Mouse (Mus musculus) neural tube, embryonic 15.5 days (tissue): Measurements from ENCODE around the gene Plcb4. TPM values are rescaled to one million over a fixed set of nuclear protein-coding genes. Genes with fewer than 3 reads are reported as not detected.
A peak's percentile ranks its signal among the peaks of the same experiment; 100 is the strongest.

ENCODE experiments used
- ATAC-seq: fragments of 200-750 bp; cut with Nextera tagmentation; 2 replicates; pipeline ENCODE4 v1.8.0; 2017; ENCODE audit warnings: mild to moderate bottlenecking, moderate TSS enrichment, moderate library complexity; ENCODE audit not compliant: low FRiP score
- H3K27ac ChIP-seq: fragments of 300-500 bp; sonication (generic); replicated peaks from 2 replicates; pipeline ENCODE4 v1.5.1; 2015; ENCODE audit warnings: mild to moderate bottlenecking, inconsistent platforms
- H3K27me3 ChIP-seq: fragments of 300-500 bp; sonication (generic); replicated peaks from 2 replicates; pipeline ENCODE4 v1.6.1; 2015; ENCODE audit warnings: inconsistent platforms
- H3K36me3 ChIP-seq: fragments of 300-500 bp; sonication (generic); 2 replicates; pipeline ENCODE4 v1.6.1; 2015; ENCODE audit warnings: inconsistent platforms
- H3K4me1 ChIP-seq: fragments of 300-500 bp; sonication (generic); 2 replicates; pipeline ENCODE4 v1.6.1; 2015; ENCODE audit warnings: inconsistent platforms
- H3K4me2 ChIP-seq: fragments of 300-500 bp; sonication (generic); 2 replicates; pipeline ENCODE4 v1.6.1; 2015; ENCODE audit warnings: inconsistent platforms, mild to moderate bottlenecking, moderate library complexity
- H3K4me3 ChIP-seq: fragments of 300-500 bp; sonication (generic); replicated peaks from 2 replicates; pipeline ENCODE4 v1.5.1; 2015; ENCODE audit warnings: mild to moderate bottlenecking, inconsistent platforms
- H3K9ac ChIP-seq: fragments of 300-500 bp; sonication (generic); replicated peaks from 2 replicates; pipeline ENCODE4 v1.6.1; 2015; ENCODE audit warnings: mild to moderate bottlenecking, inconsistent platforms
- H3K9me3 ChIP-seq: fragments of 300-500 bp; sonication (generic); replicated peaks from 2 replicates; pipeline ENCODE4 v1.6.1; 2016; ENCODE audit warnings: inconsistent platforms
- WGBS: fragments of 180-500 bp; shearing (Covaris S2); methylation state at CpG from one replicate; pipeline ENCODE4 v1.1.7; 2015; ENCODE audit warnings: mixed read lengths; 5-methylcytosine and 5-hydroxymethylcytosine counted together
- polyA plus RNA-seq: library from polyadenylated mRNA; unstranded; fragments of >200 nt; fragmentation: Nextera tagmentation; extraction: Ambion mirVana; gene quantifications from 2 replicates; pipeline ENCODE4 v1.2.1, GENCODE M21; 2015

Plcb4 gene
- polyA plus RNA-seq, 1 experiment from 2014 or later: 35.5 TPM

GRCm38 (mm10) chr2:135650885-135651284 is 7.9 kb upstream of the Plcb4 start:
- no peak overlapping the region for H3K4me3 ChIP-seq
- no peaks in the 10 kb centered on the region for H3K4me1 ChIP-seq
- H3K36me3 ChIP-seq: no peaks in the 10 kb centered on the region
- no peak overlapping the region for H3K9ac ChIP-seq
- 91% methylated on average over 3 of the region's 3 CpGs for WGBS
- ATAC-seq: no peak
- H3K27ac ChIP-seq: no peak overlapping the region
- no peaks in the 10 kb centered on the region for H3K9me3 ChIP-seq
- no peak overlapping the region for H3K4me2 ChIP-seq
- H3K27me3 ChIP-seq: no peaks in the 10 kb centered on the region

GRCm38 (mm10) chr2:135652040-135652439 is 6.8 kb upstream of the Plcb4 start:
- no peak for ATAC-seq
- 90% methylated on average over 6 of the region's 6 CpGs for WGBS
- no peak overlapping the region for H3K27ac ChIP-seq

GRCm38 (mm10) chr2:135652451-135652850 is 6.4 kb upstream of the Plcb4 start:
- H3K27me3 ChIP-seq: no peaks in the 10 kb centered on the region
- H3K9me3 ChIP-seq: no peaks in the 10 kb centered on the region
- no peaks in the 10 kb centered on the region for H3K36me3 ChIP-seq
- H3K4me1 ChIP-seq: no peaks in the 10 kb centered on the region
- no peak overlapping the region for H3K27ac ChIP-seq
- no peak for ATAC-seq
- no peak overlapping the region for H3K4me2 ChIP-seq
- no peak overlapping the region for H3K4me3 ChIP-seq
- WGBS: 85% methylated on average over 4 of the region's 4 CpGs
- H3K9ac ChIP-seq: no peak overlapping the region

More at GRCm38 (mm10) chr2:135652040-135652439, 6.8 kb upstream of the Plcb4 start:
- H3K9ac ChIP-seq: no peak overlapping the region
- no peak overlapping the region for H3K4me2 ChIP-seq
- no peaks in the 10 kb centered on the region for H3K9me3 ChIP-seq
- no peaks in the 10 kb centered on the region for H3K27me3 ChIP-seq
- H3K4me3 ChIP-seq: no peak overlapping the region
- no peaks in the 10 kb centered on the region for H3K36me3 ChIP-seq
- no peaks in the 10 kb centered on the region for H3K4me1 ChIP-seq

GRCm38 (mm10) chr2:135655948-135656347 is 2.9 kb upstream of the Plcb4 start:
- no peak for ATAC-seq
- WGBS: 88% methylated on average over 1 of the region's 1 CpGs
- Histone ChIP-seq H3K27me3 (no peaks in the 10 kb centered on the region), H3K9ac (no peak overlapping the region), H3K27ac (no peak overlapping the region), H3K4me3 (no peak overlapping the region), H3K36me3 (no peaks in the 10 kb centered on the region), H3K4me2 (no peak overlapping the region), H3K4me1 (peaks cover 6% of the 10 kb centered on the region; the same call in 1 of the 2 replicates), H3K9me3 (no peaks in the 10 kb centered on the region)

- ATAC-seq: no peak
- no peaks in the 10 kb centered on the region for H3K36me3 ChIP-seq
- H3K4me2 ChIP-seq: no peak overlapping the region
- 82% methylated on average over 6 of the region's 6 CpGs for WGBS
- no peak overlapping the region for H3K27ac ChIP-seq
- no peak overlapping the region for H3K4me3 ChIP-seq
- H3K4me1 ChIP-seq: peaks cover 6% of the 10 kb centered on the region; the same call in 1 of the 2 replicates
- no peak overlapping the region for H3K9ac ChIP-seq
- H3K9me3 ChIP-seq: no peaks in the 10 kb centered on the region
- H3K27me3 ChIP-seq: no peaks in the 10 kb centered on the region
These were observed 2.2 kb upstream of the Plcb4 start for GRCm38 (mm10) chr2:135656586-135656985.

- H3K4me2 ChIP-seq: peak overlapping the region; percentile 73
- peak overlapping the region; percentile 81 for H3K4me3 ChIP-seq
- H3K9me3 ChIP-seq: no peaks in the 10 kb centered on the region
- H3K4me1 ChIP-seq: peaks cover 6% of the 10 kb centered on the region; the same call in 1 of the 2 replicates
- peak; percentile 81 for ATAC-seq
- no peaks in the 10 kb centered on the region for H3K27me3 ChIP-seq
- H3K27ac ChIP-seq: peak overlapping the region; percentile 96
- under 1% methylated on average over 48 of the region's 97 CpGs for WGBS
- H3K36me3 ChIP-seq: no peaks in the 10 kb centered on the region
- H3K9ac ChIP-seq: peak overlapping the region; percentile 89
These were observed 775 bp downstream of the Plcb4 start for GRCm38 (mm10) chr2:135659391-135660180.

GRCm38 (mm10) chr2:135660816-135661215 is 2.0 kb downstream of the Plcb4 start:
- Histone ChIP-seq H3K27me3 (no peaks in the 10 kb centered on the region), H3K4me1 (peaks cover 6% of the 10 kb centered on the region; the same call in 1 of the 2 replicates), H3K4me3 (peak overlapping the region; percentile 12; the same call in 1 of the 2 replicates), H3K9me3 (no peaks in the 10 kb centered on the region), H3K36me3 (no peaks in the 10 kb centered on the region), H3K9ac (no peak overlapping the region), H3K27ac (no peak overlapping the region), H3K4me2 (peak overlapping the region; percentile 73)
- ATAC-seq: no peak
- 59% methylated on average over 4 of the region's 4 CpGs for WGBS

- no peak overlapping the region for H3K4me2 ChIP-seq
- no peak overlapping the region for H3K9ac ChIP-seq
- 91% methylated on average over 1 of the region's 1 CpGs for WGBS
- no peak for ATAC-seq
- H3K36me3 ChIP-seq: no peaks in the 10 kb centered on the region
- no peak overlapping the region for H3K4me3 ChIP-seq
- peaks cover 6% of the 10 kb centered on the region; the same call in 1 of the 2 replicates for H3K4me1 ChIP-seq
- no peaks in the 10 kb centered on the region for H3K27me3 ChIP-seq
- H3K27ac ChIP-seq: no peak overlapping the region
- no peaks in the 10 kb centered on the region for H3K9me3 ChIP-seq
These were observed 5.0 kb downstream of the Plcb4 start for GRCm38 (mm10) chr2:135663785-135664184.

GRCm38 (mm10) chr2:135667496-135667895 is 8.7 kb downstream of the Plcb4 start:
- Histone ChIP-seq H3K4me1 (no peaks in the 10 kb centered on the region), H3K27me3 (no peaks in the 10 kb centered on the region), H3K4me3 (no peak overlapping the region), H3K36me3 (no peaks in the 10 kb centered on the region), H3K9ac (no peak overlapping the region), H3K27ac (no peak overlapping the region), H3K9me3 (no peaks in the 10 kb centered on the region), H3K4me2 (no peak overlapping the region)
- ATAC-seq: no peak
- WGBS: 91% methylated on average over 2 of the region's 2 CpGs

- no peaks in the 10 kb centered on the region for H3K27me3 ChIP-seq
These were observed 13.8 kb downstream of the Plcb4 start for GRCm38 (mm10) chr2:135672459-135673104.

GRCm38 (mm10) chr2:135673649-135674048 is 14.8 kb downstream of the Plcb4 start:
- no peak overlapping the region for H3K27ac ChIP-seq
- no peak overlapping the region for H3K4me3 ChIP-seq
- no peak for ATAC-seq
- H3K36me3 ChIP-seq: no peaks in the 10 kb centered on the region
- H3K4me1 ChIP-seq: no peaks in the 10 kb centered on the region
- no peak overlapping the region for H3K4me2 ChIP-seq
- no peaks in the 10 kb centered on the region for H3K9me3 ChIP-seq
- H3K9ac ChIP-seq: no peak overlapping the region
- 89% methylated on average over 8 of the region's 8 CpGs for WGBS
- no peaks in the 10 kb centered on the region for H3K27me3 ChIP-seq

More at GRCm38 (mm10) chr2:135672459-135673104, 13.8 kb downstream of the Plcb4 start:
- ATAC-seq: no peak
- WGBS: 79% methylated on average over 10 of the region's 10 CpGs
- no peak overlapping the region for H3K9ac ChIP-seq
- H3K27ac ChIP-seq: no peak overlapping the region
- no peak overlapping the region for H3K4me2 ChIP-seq
- H3K9me3 ChIP-seq: no peaks in the 10 kb centered on the region
- H3K4me3 ChIP-seq: no peak overlapping the region
- no peaks in the 10 kb centered on the region for H3K36me3 ChIP-seq
- H3K4me1 ChIP-seq: no peaks in the 10 kb centered on the region

- H3K4me2 ChIP-seq: no peak overlapping the region
- WGBS: 96% methylated on average over 5 of the region's 5 CpGs
- no peaks in the 10 kb centered on the region for H3K9me3 ChIP-seq
- no peaks in the 10 kb centered on the region for H3K4me1 ChIP-seq
- H3K27ac ChIP-seq: no peak overlapping the region
- no peak for ATAC-seq
- H3K4me3 ChIP-seq: no peak overlapping the region
- H3K36me3 ChIP-seq: no peaks in the 10 kb centered on the region
- no peak overlapping the region for H3K9ac ChIP-seq
- no peaks in the 10 kb centered on the region for H3K27me3 ChIP-seq
These were observed 16.5 kb downstream of the Plcb4 start for GRCm38 (mm10) chr2:135675284-135675683.
